Mouse (Mus musculus) kidney, embryonic 14.5 days (tissue): ENCODE measurements around the gene Kcnmb4. TPM values are rescaled to one million over a fixed set of nuclear protein-coding genes. Genes with fewer than 3 reads are reported as not detected.
A peak's percentile ranks its signal among the peaks of the same experiment; 100 is the strongest.

Experiments used
- ATAC-seq: fragments of 200-750 bp; cut with Nextera tagmentation; 2 replicates; pipeline ENCODE4 v1.8.0; 2017; ENCODE audit warnings: moderate number of reproducible peaks, mild to moderate bottlenecking, moderate TSS enrichment, moderate library complexity; ENCODE audit not compliant: low FRiP score, low TSS enrichment
- H3K27ac ChIP-seq: fragments of 300-500 bp; sonication (generic); 2 replicates; pipeline ENCODE4 v1.5.1; 2014; ENCODE audit warnings: low read depth, mild to moderate bottlenecking, low read length, moderate library complexity, mixed read lengths
- H3K27me3 ChIP-seq: fragments of 300-500 bp; sonication (generic); 2 replicates; pipeline ENCODE4 v1.6.1; 2014; ENCODE audit warnings: mild to moderate bottlenecking, low read length; ENCODE audit not compliant: control insufficient read depth, insufficient read depth
- H3K36me3 ChIP-seq: fragments of 300-500 bp; sonication (generic); 2 replicates; pipeline ENCODE4 v1.6.1; 2014; ENCODE audit warnings: low read length, mixed read lengths; ENCODE audit not compliant: control insufficient read depth, insufficient read depth
- H3K4me1 ChIP-seq: fragments of 300-500 bp; sonication (generic); 2 replicates; pipeline ENCODE4 v1.6.1; 2014; ENCODE audit warnings: low read length, mixed read lengths; ENCODE audit not compliant: control insufficient read depth, insufficient read depth
- H3K4me2 ChIP-seq: fragments of 300-500 bp; sonication (generic); replicated peaks from 2 replicates; pipeline ENCODE4 v1.6.1; 2014; ENCODE audit warnings: low read depth, mild to moderate bottlenecking, low read length
- H3K4me3 ChIP-seq: fragments of 300-500 bp; sonication (generic); 2 replicates; pipeline ENCODE4 v1.5.1; 2014; ENCODE audit warnings: mild to moderate bottlenecking, low read length
- H3K9ac ChIP-seq: fragments of 300-500 bp; sonication (generic); 2 replicates; pipeline ENCODE4 v1.6.1; 2014; ENCODE audit warnings: low read depth, mild to moderate bottlenecking, low read length, moderate library complexity
- H3K9me3 ChIP-seq: fragments of 300-500 bp; sonication (generic); 2 replicates; pipeline ENCODE4 v1.6.1; 2016; ENCODE audit warnings: low read length; ENCODE audit not compliant: control insufficient read depth
- WGBS: fragments of 180-500 bp; shearing (Covaris S2); extraction: QIAGEN DNeasy Blood & Tissue Kit; methylation state at CpG from one replicate; pipeline ENCODE4 v1.1.7; 2014; 5-methylcytosine and 5-hydroxymethylcytosine counted together
- polyA plus RNA-seq: library from polyadenylated mRNA; unstranded; fragments of >200 nt; fragmentation: Nextera tagmentation; extraction: Ambion mirVana; gene quantifications from 2 replicates; pipeline ENCODE4 v1.2.1, GENCODE M21; 2014

The Kcnmb4 gene
- 7.2 and 9.4 TPM in 2 replicates for polyA plus RNA-seq

GRCm38 (mm10) chr10:116473759-116474549, at the start of gene Kcnmb4:
Gene Kcnmb4, minus strand, starts transcription at chr10:116473878.
- ATAC-seq = peak; percentile 86
- H3K27ac ChIP-seq = peak within 1 kb of the TSS; percentile 19; the same call in 1 of the 2 replicates
- peak within 1 kb of the TSS; percentile 76 for H3K9ac ChIP-seq
- H3K36me3 ChIP-seq = no peaks in the 10 kb centered on the region
- H3K4me1 ChIP-seq = peaks cover 7% of the 10 kb centered on the region; the same call in 1 of the 2 replicates
- WGBS = under 1% methylated on average over 74 of the region's 92 CpGs
- peak within 1 kb of the TSS; percentile 95 for H3K4me2 ChIP-seq
- H3K27me3 ChIP-seq = no peaks in the 10 kb centered on the region
- H3K9me3 ChIP-seq = no peaks in the 10 kb centered on the region
- peak within 1 kb of the TSS; percentile 68 for H3K4me3 ChIP-seq

- H3K9ac ChIP-seq = no peak overlapping the region
- ATAC-seq = no peak
- no peaks in the 10 kb centered on the region for H3K9me3 ChIP-seq
- H3K4me1 ChIP-seq = no peaks in the 10 kb centered on the region
- H3K27me3 ChIP-seq = no peaks in the 10 kb centered on the region
- no peak overlapping the region for H3K4me3 ChIP-seq
- no peak overlapping the region for H3K27ac ChIP-seq
- no peak overlapping the region for H3K4me2 ChIP-seq
- 80% methylated on average over 1 of the region's 1 CpGs for WGBS
- H3K36me3 ChIP-seq = no peaks in the 10 kb centered on the region; the same call in 1 of the 2 replicates
Measured at GRCm38 (mm10) chr10:116519588-116519987, 45.9 kb upstream of the Kcnmb4 start.

GRCm38 (mm10) chr10:116515590-116515989, 41.9 kb upstream of the Kcnmb4 start:
- Histone ChIP-seq H3K4me3 (no peak overlapping the region), H3K9me3 (no peaks in the 10 kb centered on the region), H3K27ac (no peak overlapping the region), H3K9ac (no peak overlapping the region), H3K36me3 (peaks cover 2% of the 10 kb centered on the region; the same call in 1 of the 2 replicates), H3K27me3 (no peaks in the 10 kb centered on the region), H3K4me1 (no peaks in the 10 kb centered on the region), H3K4me2 (no peak overlapping the region)
- no peak for ATAC-seq
- 91% methylated on average over 6 of the region's 6 CpGs for WGBS

- no peak overlapping the region for H3K4me2 ChIP-seq
- no peak for ATAC-seq
- WGBS = 93% methylated on average over 4 of the region's 4 CpGs
Measured at GRCm38 (mm10) chr10:116515158-116515557, 41.5 kb upstream of the Kcnmb4 start.

GRCm38 (mm10) chr10:116513254-116513635, 39.6 kb upstream of the Kcnmb4 start:
- WGBS = 72% methylated on average over 7 of the region's 7 CpGs
- Histone ChIP-seq H3K4me3 (no peak overlapping the region), H3K4me2 (no peak overlapping the region), H3K9me3 (no peaks in the 10 kb centered on the region), H3K4me1 (no peaks in the 10 kb centered on the region), H3K27ac (no peak overlapping the region), H3K36me3 (peaks cover 2% of the 10 kb centered on the region; the same call in 1 of the 2 replicates), H3K27me3 (no peaks in the 10 kb centered on the region), H3K9ac (no peak overlapping the region)
- no peak for ATAC-seq

More at GRCm38 (mm10) chr10:116515158-116515557, 41.5 kb upstream of the Kcnmb4 start:
- no peaks in the 10 kb centered on the region for H3K27me3 ChIP-seq
- H3K36me3 ChIP-seq = peaks cover 2% of the 10 kb centered on the region; the same call in 1 of the 2 replicates
- no peaks in the 10 kb centered on the region for H3K4me1 ChIP-seq
- H3K9me3 ChIP-seq = no peaks in the 10 kb centered on the region
- H3K9ac ChIP-seq = no peak overlapping the region
- no peak overlapping the region for H3K4me3 ChIP-seq
- no peak overlapping the region for H3K27ac ChIP-seq

GRCm38 (mm10) chr10:116512521-116513253, 39.0 kb upstream of the Kcnmb4 start:
- Histone ChIP-seq H3K4me3 (no peak overlapping the region), H3K9ac (no peak overlapping the region), H3K4me1 (no peaks in the 10 kb centered on the region), H3K27ac (no peak overlapping the region), H3K27me3 (no peaks in the 10 kb centered on the region), H3K36me3 (peaks cover 2% of the 10 kb centered on the region; the same call in 1 of the 2 replicates), H3K9me3 (no peaks in the 10 kb centered on the region), H3K4me2 (no peak overlapping the region)
- WGBS = 91% methylated on average over 11 of the region's 11 CpGs
- ATAC-seq = no peak

GRCm38 (mm10) chr10:116505303-116506014, 31.8 kb upstream of the Kcnmb4 start:
- Histone ChIP-seq H3K4me3 (no peak overlapping the region), H3K9me3 (no peaks in the 10 kb centered on the region), H3K27me3 (no peaks in the 10 kb centered on the region), H3K27ac (no peak overlapping the region), H3K4me2 (no peak overlapping the region), H3K36me3 (peaks cover 6% of the 10 kb centered on the region), H3K4me1 (no peaks in the 10 kb centered on the region), H3K9ac (no peak overlapping the region)
- ATAC-seq = no peak
- 84% methylated on average over 7 of the region's 7 CpGs for WGBS

- no peak for ATAC-seq
- no peak overlapping the region for H3K4me2 ChIP-seq
- no peaks in the 10 kb centered on the region for H3K27me3 ChIP-seq
- 95% methylated on average over 3 of the region's 3 CpGs for WGBS
- H3K9me3 ChIP-seq = no peaks in the 10 kb centered on the region
- no peak overlapping the region for H3K27ac ChIP-seq
- H3K36me3 ChIP-seq = peaks cover 64% of the 10 kb centered on the region
- H3K4me1 ChIP-seq = no peaks in the 10 kb centered on the region
- H3K4me3 ChIP-seq = no peak overlapping the region
- H3K9ac ChIP-seq = no peak overlapping the region
Measured at GRCm38 (mm10) chr10:116492768-116493167, 19.1 kb upstream of the Kcnmb4 start.
